Mouse (Mus musculus) liver, embryonic 16.5 days (tissue): ENCODE measurements around the gene Iqsec1. TPM values are rescaled to one million over a fixed set of nuclear protein-coding genes. Genes with fewer than 3 reads are reported as not detected.

Experiments
- ATAC-seq: fragments of 200-750 bp; cut with Nextera tagmentation; 2 replicates; pipeline ENCODE4 v1.8.0; 2017; ENCODE audit warnings: low read depth, mild to moderate bottlenecking, moderate number of reproducible peaks, moderate library complexity
- H3K27ac ChIP-seq: fragments of 300-500 bp; sonication (generic); 2 replicates; pipeline ENCODE4 v1.5.1; 2014; ENCODE audit warnings: mild to moderate bottlenecking, low read length
- H3K27me3 ChIP-seq: fragments of 300-500 bp; sonication (generic); 2 replicates; pipeline ENCODE4 v1.6.1; 2014; ENCODE audit warnings: low read depth, low read length, mixed read lengths; ENCODE audit not compliant: control insufficient read depth, insufficient read depth
- H3K36me3 ChIP-seq: fragments of 300-500 bp; sonication (generic); 2 replicates; pipeline ENCODE4 v1.6.1; 2014; ENCODE audit warnings: mild to moderate bottlenecking; ENCODE audit not compliant: control insufficient read depth, insufficient read depth
- H3K4me1 ChIP-seq: fragments of 300-500 bp; sonication (generic); 2 replicates; pipeline ENCODE4 v1.6.1; 2014; ENCODE audit warnings: low read depth, low read length, mixed read lengths; ENCODE audit not compliant: control insufficient read depth
- H3K4me2 ChIP-seq: fragments of 300-500 bp; sonication (generic); 2 replicates; pipeline ENCODE4 v1.6.1; 2014; ENCODE audit warnings: low read depth, low read length, mixed read lengths
- H3K4me3 ChIP-seq: fragments of 300-500 bp; sonication (generic); 2 replicates; pipeline ENCODE4 v1.5.1; 2014; ENCODE audit warnings: low read depth, mild to moderate bottlenecking, low read length
- H3K9ac ChIP-seq: fragments of 300-500 bp; sonication (generic); 2 replicates; pipeline ENCODE4 v1.6.1; 2014; ENCODE audit warnings: low read depth, low read length
- H3K9me3 ChIP-seq: fragments of 300-500 bp; sonication (generic); replicated peaks from 2 replicates; pipeline ENCODE4 v1.6.1; 2016; ENCODE audit warnings: low read length; ENCODE audit not compliant: control insufficient read depth
- WGBS: fragments of 180-500 bp; shearing (Covaris S2); extraction: QIAGEN DNeasy Blood & Tissue Kit; methylation state at CpG from one replicate; pipeline ENCODE4 v1.1.7; 2014; ENCODE audit not compliant: insufficient replicate concordance; 5-methylcytosine and 5-hydroxymethylcytosine counted together
- polyA plus RNA-seq: library from polyadenylated mRNA; unstranded; fragments of >200 nt; fragmentation: Nextera tagmentation; extraction: Ambion mirVana; gene quantifications from 2 replicates; pipeline ENCODE4 v1.2.1, GENCODE M21; 2015

Iqsec1 gene
- polyA plus RNA-seq, 1 experiment from 2014 or later, result 3.6 TPM

GRCm38 (mm10) chr6:90885626-90886025 lies 102.9 kb downstream of the Iqsec1 start:
- no peak overlapping the region for H3K4me2 ChIP-seq
- ATAC-seq, result no peak
- H3K9ac ChIP-seq, result no peak overlapping the region
- H3K27ac ChIP-seq, result no peak overlapping the region
- H3K36me3 ChIP-seq, result no peaks in the 10 kb centered on the region
- H3K27me3 ChIP-seq, result no peaks in the 10 kb centered on the region
- 70% methylated on average over 1 of the region's 1 CpGs for WGBS
- no peaks in the 10 kb centered on the region for H3K9me3 ChIP-seq
- no peaks in the 10 kb centered on the region for H3K4me1 ChIP-seq
- no peak overlapping the region for H3K4me3 ChIP-seq

GRCm38 (mm10) chr6:90884631-90885030 lies 103.9 kb downstream of the Iqsec1 start:
- Histone ChIP-seq H3K27ac (no peak overlapping the region), H3K36me3 (no peaks in the 10 kb centered on the region), H3K4me2 (no peak overlapping the region), H3K27me3 (no peaks in the 10 kb centered on the region), H3K9ac (no peak overlapping the region), H3K9me3 (no peaks in the 10 kb centered on the region), H3K4me3 (no peak overlapping the region), H3K4me1 (no peaks in the 10 kb centered on the region)
- no peak for ATAC-seq
- 29% methylated on average over 1 of the region's 1 CpGs for WGBS

DNA sequence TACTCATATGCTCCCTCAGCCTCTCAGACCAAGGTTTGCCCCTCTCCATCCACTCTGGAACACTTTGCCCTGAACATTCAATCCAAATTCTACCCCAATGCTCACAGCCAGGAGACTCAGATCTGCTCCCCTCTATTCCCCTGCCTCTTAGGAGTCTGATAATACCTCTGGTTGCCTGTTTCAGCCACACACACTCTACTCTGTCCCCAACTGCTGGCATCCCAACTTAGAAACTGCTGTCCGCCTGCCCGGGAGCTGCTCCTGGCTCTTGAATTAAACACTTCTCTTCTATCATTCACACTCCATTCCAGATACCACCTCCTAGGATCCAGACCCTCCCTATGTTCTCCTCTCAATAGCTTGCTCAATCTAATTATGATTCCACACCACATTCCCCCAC lies 107.5 kb downstream of the Iqsec1 start:
- ATAC-seq, result no peak
- no peak overlapping the region for H3K4me3 ChIP-seq
- H3K9ac ChIP-seq, result no peak overlapping the region
- no peaks in the 10 kb centered on the region for H3K27me3 ChIP-seq
- no peaks in the 10 kb centered on the region for H3K36me3 ChIP-seq
- no peak overlapping the region for H3K27ac ChIP-seq
- no peaks in the 10 kb centered on the region for H3K4me1 ChIP-seq
- no peak overlapping the region for H3K4me2 ChIP-seq
- no peaks in the 10 kb centered on the region for H3K9me3 ChIP-seq
- WGBS, result 67% methylated on average over 2 of the region's 2 CpGs

DNA sequence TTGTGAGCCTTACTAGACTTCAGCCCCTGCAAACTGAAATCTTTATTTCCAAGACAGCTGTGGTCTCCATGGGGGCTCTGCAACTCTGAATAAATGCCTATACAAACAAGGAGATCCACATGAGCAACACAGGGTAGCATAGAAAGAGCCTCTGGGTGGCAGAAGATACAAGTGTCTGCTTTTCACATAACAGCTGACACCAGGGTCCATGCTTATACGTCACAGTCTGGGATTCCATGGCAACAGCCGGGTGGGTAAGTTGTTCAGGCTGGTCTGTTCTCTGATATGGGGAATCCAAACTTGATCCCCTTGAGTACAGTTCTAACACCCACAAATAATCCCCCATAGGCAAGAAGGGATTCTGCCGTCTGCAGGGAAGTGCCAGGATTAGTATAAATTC lies 108.1 kb downstream of the Iqsec1 start:
- ATAC-seq, result no peak
- Histone ChIP-seq H3K4me1 (no peaks in the 10 kb centered on the region), H3K9ac (no peak overlapping the region), H3K4me3 (no peak overlapping the region), H3K27ac (no peak overlapping the region), H3K27me3 (no peaks in the 10 kb centered on the region), H3K36me3 (no peaks in the 10 kb centered on the region), H3K9me3 (no peaks in the 10 kb centered on the region), H3K4me2 (no peak overlapping the region)
- 44% methylated on average over 3 of the region's 3 CpGs for WGBS

DNA sequence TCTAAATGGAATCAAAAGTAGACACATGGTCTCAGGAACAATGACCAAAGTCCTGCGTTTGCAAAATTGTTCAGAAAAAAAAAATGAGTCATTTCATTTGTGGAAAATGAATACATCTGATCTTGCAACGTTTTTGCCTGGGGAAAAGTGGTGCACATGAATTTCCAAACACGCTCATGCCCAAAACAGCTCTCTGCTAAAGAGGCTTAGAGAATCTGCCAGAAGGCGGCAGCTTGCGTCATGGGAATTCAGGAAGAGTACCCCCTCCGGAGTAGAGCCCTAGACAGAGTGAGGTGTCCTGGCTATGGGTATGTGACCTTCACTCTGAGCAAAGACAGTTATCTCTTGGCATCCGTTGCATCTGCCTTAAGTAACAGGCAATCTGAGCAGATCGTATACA lies 116.9 kb downstream of the Iqsec1 start:
- no peak for ATAC-seq
- no peak overlapping the region for H3K27ac ChIP-seq
- H3K27me3 ChIP-seq, result no peaks in the 10 kb centered on the region
- H3K4me3 ChIP-seq, result no peak overlapping the region
- no peaks in the 10 kb centered on the region for H3K9me3 ChIP-seq
- no peak overlapping the region for H3K9ac ChIP-seq
- 69% methylated on average over 8 of the region's 8 CpGs for WGBS
- H3K4me2 ChIP-seq, result no peak overlapping the region
- H3K36me3 ChIP-seq, result no peaks in the 10 kb centered on the region
- H3K4me1 ChIP-seq, result no peaks in the 10 kb centered on the region

DNA sequence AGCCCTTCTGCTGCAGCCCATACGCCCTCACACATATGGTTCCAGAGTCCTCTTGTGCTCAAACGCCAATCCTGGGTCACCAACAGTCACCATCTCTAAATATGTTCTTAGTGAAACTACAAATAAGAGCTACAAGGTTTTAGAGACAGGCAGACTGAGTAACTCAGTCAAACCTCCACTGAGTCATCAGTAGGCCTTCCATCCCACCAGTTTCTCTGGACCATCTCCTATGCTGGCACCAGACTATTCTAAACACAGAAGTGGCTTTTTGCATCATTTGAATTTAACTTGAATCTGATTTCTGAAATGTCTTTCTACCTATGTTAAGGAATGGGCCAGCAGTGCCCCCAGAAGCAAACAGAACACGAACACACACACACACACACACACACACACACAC lies 120.5 kb downstream of the Iqsec1 start:
- Histone ChIP-seq H3K27me3 (no peaks in the 10 kb centered on the region), H3K27ac (no peak overlapping the region), H3K4me1 (no peaks in the 10 kb centered on the region), H3K36me3 (no peaks in the 10 kb centered on the region), H3K9me3 (no peaks in the 10 kb centered on the region), H3K4me3 (no peak overlapping the region), H3K9ac (no peak overlapping the region), H3K4me2 (no peak overlapping the region)
- ATAC-seq, result no peak
- WGBS, result 41% methylated on average over 3 of the region's 3 CpGs

DNA sequence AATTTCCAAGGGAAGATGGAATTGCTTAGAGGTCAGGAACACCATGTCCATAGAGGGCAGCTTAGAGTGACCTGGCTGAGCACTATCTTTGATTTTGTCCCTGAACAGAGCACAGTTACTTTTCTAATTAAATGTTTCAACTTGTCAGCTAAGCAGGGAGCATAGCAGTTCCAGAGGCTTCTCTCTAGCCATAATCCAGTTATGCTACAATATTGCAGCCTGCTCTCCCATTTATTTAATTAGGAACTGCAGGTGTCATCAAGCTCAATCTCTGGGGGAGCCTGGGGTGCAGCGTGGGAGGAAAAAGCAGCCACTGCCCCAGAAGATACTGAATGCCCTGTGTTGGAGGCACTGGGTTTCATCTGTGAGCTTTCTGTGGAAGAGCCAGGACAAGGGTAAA lies 127.1 kb downstream of the Iqsec1 start:
- Histone ChIP-seq H3K36me3 (no peaks in the 10 kb centered on the region), H3K4me2 (no peak overlapping the region), H3K9me3 (no peaks in the 10 kb centered on the region), H3K4me3 (no peak overlapping the region), H3K27ac (no peak overlapping the region), H3K9ac (no peak overlapping the region), H3K4me1 (no peaks in the 10 kb centered on the region), H3K27me3 (no peaks in the 10 kb centered on the region)
- no peak for ATAC-seq
- WGBS, result 67% methylated on average over 1 of the region's 1 CpGs

- H3K27ac ChIP-seq, result no peak overlapping the region
- no peak overlapping the region for H3K4me2 ChIP-seq
- H3K9me3 ChIP-seq, result no peaks in the 10 kb centered on the region
- H3K36me3 ChIP-seq, result no peaks in the 10 kb centered on the region
- no peak for ATAC-seq
- no peaks in the 10 kb centered on the region for H3K4me1 ChIP-seq
- WGBS, result 85% methylated on average over 1 of the region's 1 CpGs
- no peaks in the 10 kb centered on the region for H3K27me3 ChIP-seq
- H3K4me3 ChIP-seq, result no peak overlapping the region
- no peak overlapping the region for H3K9ac ChIP-seq
These were observed 130.6 kb downstream of the Iqsec1 start for GRCm38 (mm10) chr6:90857844-90858243.

- Histone ChIP-seq H3K36me3 (no peaks in the 10 kb centered on the region), H3K4me1 (no peaks in the 10 kb centered on the region), H3K27ac (no peak overlapping the region), H3K27me3 (no peaks in the 10 kb centered on the region), H3K9me3 (no peaks in the 10 kb centered on the region), H3K9ac (no peak overlapping the region), H3K4me2 (no peak overlapping the region), H3K4me3 (no peak overlapping the region)
- WGBS, result 6% methylated on average over 2 of the region's 2 CpGs
- ATAC-seq, result no peak
These were observed 136.1 kb downstream of the Iqsec1 start for GRCm38 (mm10) chr6:90852360-90852759.

GRCm38 (mm10) chr6:90848068-90848467 lies 140.4 kb downstream of the Iqsec1 start:
- no peak for ATAC-seq
- H3K36me3 ChIP-seq, result no peaks in the 10 kb centered on the region
- H3K27ac ChIP-seq, result no peak overlapping the region
- no peak overlapping the region for H3K4me2 ChIP-seq
- H3K9ac ChIP-seq, result no peak overlapping the region
- H3K27me3 ChIP-seq, result no peaks in the 10 kb centered on the region
- 31% methylated on average over 1 of the region's 1 CpGs for WGBS
- H3K4me3 ChIP-seq, result no peak overlapping the region
- H3K4me1 ChIP-seq, result no peaks in the 10 kb centered on the region
- H3K9me3 ChIP-seq, result no peaks in the 10 kb centered on the region
